Mouse (Mus musculus): ENCODE results near the gene Stx19. TPM values are rescaled to one million over a fixed set of nuclear protein-coding genes. Genes with fewer than 3 reads are reported as not detected.

Gene Stx19
- polyA plus RNA-seq, 1 experiment from 2014 or later = 1.2 TPM

DNA sequence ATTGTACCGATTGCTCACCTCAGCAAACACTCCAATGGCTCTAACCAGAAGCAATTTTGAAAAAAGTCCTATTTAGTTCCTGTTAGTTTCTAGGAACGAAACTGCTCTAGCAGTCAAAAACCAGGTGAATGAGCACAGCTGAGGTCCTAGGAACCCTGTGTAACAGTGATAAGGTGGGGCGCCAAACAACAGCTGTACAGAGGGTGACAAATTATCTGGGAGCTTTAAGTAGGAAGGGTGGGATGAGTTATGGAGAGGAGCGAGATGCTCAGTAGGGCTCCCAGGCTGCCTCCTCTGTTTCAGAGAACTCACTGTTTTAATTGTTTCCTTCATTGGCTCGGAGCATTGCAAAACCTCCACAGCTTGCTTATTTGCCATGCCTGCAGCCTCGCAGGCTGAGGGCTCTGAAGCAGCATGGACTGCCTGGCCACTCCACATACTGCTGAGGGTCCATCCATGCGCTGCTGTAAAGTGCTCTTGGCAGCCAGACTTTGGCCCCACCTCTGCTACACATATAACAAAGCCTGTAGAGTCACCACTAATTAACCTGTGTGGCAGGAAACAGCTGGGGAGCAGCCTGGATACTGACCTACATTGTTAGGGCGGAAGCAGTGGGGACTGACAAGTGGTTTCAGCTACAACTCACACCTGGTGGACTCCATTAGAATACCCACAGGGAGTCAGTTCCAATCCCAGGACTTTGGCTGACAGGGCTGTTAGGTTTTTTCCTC is 7.1 kb upstream of the Stx19 start:
- no peak overlapping the region for H3K9ac ChIP-seq
- no peak overlapping the region for H3K4me3 ChIP-seq
- ATAC-seq (ENCODE audit: insufficient number of reproducible peaks, insufficient read depth, low FRiP score, low TSS enrichment, low read depth) = no peak
- H3K9me3 ChIP-seq = no peaks in the 10 kb centered on the region
- no peaks in the 10 kb centered on the region for H3K27me3 ChIP-seq
- no peak overlapping the region for H3K4me2 ChIP-seq
- H3K4me1 ChIP-seq = no peaks in the 10 kb centered on the region
- no peak overlapping the region for H3K27ac ChIP-seq
- WGBS = 62% methylated on average over 8 of the region's 8 CpGs
- H3K36me3 ChIP-seq = peaks cover 21% of the 10 kb centered on the region; the same call in 1 of the 2 replicates

GRCm38 (mm10) chr16:62810855-62811254 is 3.6 kb upstream of the Stx19 start:
- no peak for ATAC-seq (ENCODE audit: insufficient number of reproducible peaks, insufficient read depth, low FRiP score, low TSS enrichment, low read depth)
- WGBS = 87% methylated on average over 4 of the region's 4 CpGs
- Histone ChIP-seq H3K36me3 (0 out of 2 replicates have a peak, but pooled peaks cover 5% of the 10 kb centered on the region), H3K4me2 (no peak overlapping the region), H3K9me3 (no peaks in the 10 kb centered on the region), H3K4me1 (0 out of 2 replicates have a peak, but pooled peaks cover 4% of the 10 kb centered on the region), H3K9ac (no peak overlapping the region), H3K27me3 (no peaks in the 10 kb centered on the region), H3K4me3 (no peak overlapping the region), H3K27ac (no peak overlapping the region)

- 77% methylated on average over 5 of the region's 5 CpGs for WGBS
- no peaks in the 10 kb centered on the region for H3K9me3 ChIP-seq
Observed at GRCm38 (mm10) chr16:62813790-62814189, 686 bp upstream of the Stx19 start.

GRCm38 (mm10) chr16:62822472-62822871 is 8.0 kb downstream of the Stx19 start:
- no peak overlapping the region for H3K4me2 ChIP-seq
- no peak overlapping the region for H3K27ac ChIP-seq
- no peak for ATAC-seq (ENCODE audit: insufficient number of reproducible peaks, insufficient read depth, low FRiP score, low TSS enrichment, low read depth)
- H3K4me3 ChIP-seq = no peak overlapping the region
- H3K4me1 ChIP-seq = no peaks in the 10 kb centered on the region
- no peaks in the 10 kb centered on the region for H3K9me3 ChIP-seq
- no peak overlapping the region for H3K9ac ChIP-seq
- 93% methylated on average over 6 of the region's 6 CpGs for WGBS
- H3K36me3 ChIP-seq = 0 out of 2 replicates have a peak, but pooled peaks cover 4% of the 10 kb centered on the region
- no peaks in the 10 kb centered on the region for H3K27me3 ChIP-seq

More at GRCm38 (mm10) chr16:62813790-62814189, 686 bp upstream of the Stx19 start:
- Histone ChIP-seq H3K4me1 (0 out of 2 replicates have a peak, but pooled peaks cover 4% of the 10 kb centered on the region), H3K27ac (peak overlapping the region; percentile 39; the same call in 1 of the 2 replicates), H3K36me3 (0 out of 2 replicates have a peak, but pooled peaks cover 8% of the 10 kb centered on the region), H3K4me3 (no peak overlapping the region), H3K4me2 (no peak overlapping the region), H3K9ac (no peak overlapping the region), H3K27me3 (no peaks in the 10 kb centered on the region)
- no peak for ATAC-seq (ENCODE audit: insufficient number of reproducible peaks, insufficient read depth, low FRiP score, low TSS enrichment, low read depth)

- ATAC-seq (ENCODE audit: insufficient number of reproducible peaks, insufficient read depth, low FRiP score, low TSS enrichment, low read depth) = no peak
- Histone ChIP-seq H3K4me1 (no peaks in the 10 kb centered on the region), H3K27me3 (no peaks in the 10 kb centered on the region), H3K4me3 (no peak overlapping the region), H3K9me3 (no peaks in the 10 kb centered on the region), H3K9ac (no peak overlapping the region), H3K4me2 (no peak overlapping the region), H3K27ac (no peak overlapping the region), H3K36me3 (no peaks in the 10 kb centered on the region)
- WGBS = 76% methylated on average over 12 of the region's 12 CpGs
Observed at GRCm38 (mm10) chr16:62826156-62827001, 11.9 kb downstream of the Stx19 start.

- H3K4me1 ChIP-seq = no peaks in the 10 kb centered on the region
- WGBS = 87% methylated on average over 2 of the region's 2 CpGs
- H3K4me3 ChIP-seq = no peak overlapping the region
- no peak for ATAC-seq (ENCODE audit: insufficient number of reproducible peaks, insufficient read depth, low FRiP score, low TSS enrichment, low read depth)
- no peaks in the 10 kb centered on the region for H3K9me3 ChIP-seq
- no peaks in the 10 kb centered on the region for H3K36me3 ChIP-seq
- no peak overlapping the region for H3K4me2 ChIP-seq
- H3K27me3 ChIP-seq = no peaks in the 10 kb centered on the region
- no peak overlapping the region for H3K9ac ChIP-seq
- H3K27ac ChIP-seq = no peak overlapping the region
Observed at GRCm38 (mm10) chr16:62832027-62832426, 17.6 kb downstream of the Stx19 start.

GRCm38 (mm10) chr16:62832481-62832880 is 18.0 kb downstream of the Stx19 start:
- WGBS = 13% methylated on average over 4 of the region's 4 CpGs
- no peaks in the 10 kb centered on the region for H3K9me3 ChIP-seq
- H3K4me3 ChIP-seq = no peak overlapping the region
- no peaks in the 10 kb centered on the region for H3K4me1 ChIP-seq
- no peak for ATAC-seq (ENCODE audit: insufficient number of reproducible peaks, insufficient read depth, low FRiP score, low TSS enrichment, low read depth)
- no peak overlapping the region for H3K9ac ChIP-seq
- H3K4me2 ChIP-seq = no peak overlapping the region
- H3K36me3 ChIP-seq = no peaks in the 10 kb centered on the region
- no peak overlapping the region for H3K27ac ChIP-seq
- H3K27me3 ChIP-seq = no peaks in the 10 kb centered on the region

DNA sequence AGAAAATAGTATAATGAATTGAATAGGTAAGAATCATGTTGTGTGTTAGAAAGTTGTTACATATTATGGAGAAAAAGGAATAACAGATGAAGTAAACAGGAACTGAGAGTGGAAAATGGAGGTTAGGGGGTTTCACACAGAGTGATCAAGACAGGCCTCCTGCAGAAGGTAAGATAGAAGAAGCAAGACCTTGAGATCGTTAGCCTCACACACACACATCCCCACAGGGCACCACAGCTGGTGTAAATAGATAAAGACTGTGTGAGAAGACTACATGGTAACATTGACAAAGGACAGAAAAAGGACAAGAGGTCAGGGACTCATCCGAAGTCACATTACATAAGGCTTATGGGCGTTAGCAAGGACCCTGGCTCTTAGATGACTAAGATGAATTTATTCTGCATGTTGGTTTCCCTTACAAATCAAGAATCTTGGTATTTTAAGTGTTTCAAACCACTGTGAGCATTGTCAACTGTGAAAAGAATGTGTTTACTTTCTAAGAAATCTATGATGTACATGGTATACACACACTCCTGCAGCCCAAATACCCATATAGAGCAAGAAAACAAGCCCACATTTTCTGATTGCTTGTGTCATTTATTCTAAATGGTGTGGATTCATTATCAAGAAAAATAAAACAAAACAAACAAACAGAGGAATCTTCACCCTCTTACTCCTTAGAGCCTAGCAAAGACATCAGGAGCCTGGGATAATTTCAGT is 19.7 kb downstream of the Stx19 start:
- Histone ChIP-seq H3K4me1 (no peaks in the 10 kb centered on the region), H3K27ac (no peak overlapping the region; the same call in 1 of the 2 replicates), H3K9ac (no peak overlapping the region), H3K27me3 (no peaks in the 10 kb centered on the region), H3K9me3 (no peaks in the 10 kb centered on the region), H3K36me3 (no peaks in the 10 kb centered on the region), H3K4me3 (no peak overlapping the region), H3K4me2 (no peak overlapping the region)
- WGBS = 67% methylated on average over 3 of the region's 3 CpGs
- no peak for ATAC-seq (ENCODE audit: insufficient number of reproducible peaks, insufficient read depth, low FRiP score, low TSS enrichment, low read depth)

DNA sequence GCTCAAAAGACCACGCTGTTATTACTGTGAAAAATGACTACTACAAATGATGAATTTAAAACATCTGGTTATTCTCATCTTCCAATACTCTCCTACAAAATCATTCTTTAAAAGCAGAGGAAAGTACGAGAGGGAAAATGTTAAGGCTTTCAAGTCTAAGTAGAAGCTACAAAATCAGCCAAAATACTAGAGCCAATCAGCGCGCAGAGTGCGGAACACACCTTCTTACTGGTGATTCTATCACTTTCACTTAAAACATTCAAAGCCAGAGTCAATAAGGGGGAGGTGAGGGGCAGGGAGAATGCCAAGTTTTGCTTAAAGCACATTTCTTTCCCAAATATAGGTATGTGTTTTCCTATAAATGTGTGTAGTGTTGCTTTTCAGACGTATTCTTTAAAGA is 30.9 kb downstream of the Stx19 start:
- peak overlapping the region; percentile 89 for H3K4me2 ChIP-seq

GRCm38 (mm10) chr16:62846498-62847312 is 32.2 kb downstream of the Stx19 start, which contains the start of gene Arl13b:
Gene Arl13b (minus strand): TSS chr16:62847040.
- Histone ChIP-seq H3K9ac (peak within 1 kb of the TSS; percentile 90), H3K4me1 (peaks cover 12% of the 10 kb centered on the region), H3K9me3 (no peaks in the 10 kb centered on the region), H3K4me2 (peak within 1 kb of the TSS; percentile 89), H3K4me3 (peak within 1 kb of the TSS; percentile 89), H3K36me3 (no peaks in the 10 kb centered on the region), H3K27me3 (no peaks in the 10 kb centered on the region), H3K27ac (peak within 1 kb of the TSS; percentile 80)
- WGBS = under 1% methylated on average over 52 of the region's 52 CpGs
- ATAC-seq (ENCODE audit: insufficient number of reproducible peaks, insufficient read depth, low FRiP score, low TSS enrichment, low read depth) = peak; percentile 99

More for the DNA sequence above, 30.9 kb downstream of the Stx19 start:
- no peaks in the 10 kb centered on the region for H3K9me3 ChIP-seq
- no peak for ATAC-seq (ENCODE audit: insufficient number of reproducible peaks, insufficient read depth, low FRiP score, low TSS enrichment, low read depth)
- H3K4me3 ChIP-seq = no peak overlapping the region
- no peak overlapping the region for H3K27ac ChIP-seq
- H3K27me3 ChIP-seq = no peaks in the 10 kb centered on the region
- H3K36me3 ChIP-seq = no peaks in the 10 kb centered on the region
- H3K9ac ChIP-seq = no peak overlapping the region
- peaks cover 17% of the 10 kb centered on the region for H3K4me1 ChIP-seq
- WGBS = 70% methylated on average over 6 of the region's 6 CpGs
